Mouse (Mus musculus) midbrain, embryonic 14.5 days (tissue): ENCODE results near the gene Ube2g1. TPM values are rescaled to one million over a fixed set of nuclear protein-coding genes. Genes with fewer than 3 reads are reported as not detected.

Experiments used
- ATAC-seq: fragments of 200-750 bp; cut with Nextera tagmentation; 2 replicates; pipeline ENCODE4 v1.8.0; 2017; ENCODE audit warnings: moderate number of reproducible peaks, moderate library complexity; ENCODE audit not compliant: low FRiP score, low TSS enrichment
- DNase-seq: peaks from one replicate; pipeline ENCODE4 v3.0.0-alpha.2; 2015
- H3K27ac ChIP-seq: fragments of 300-500 bp; sonication (generic); replicated peaks from 2 replicates; pipeline ENCODE4 v1.5.1; 2014; ENCODE audit warnings: mild to moderate bottlenecking, low read depth, low read length, moderate library complexity
- H3K27me3 ChIP-seq: fragments of 300-500 bp; sonication (generic); 2 replicates; pipeline ENCODE4 v1.6.1; 2014; ENCODE audit warnings: low read length, control low read depth, mixed read lengths; ENCODE audit not compliant: control insufficient read depth, insufficient read depth
- H3K36me3 ChIP-seq: fragments of 300-500 bp; sonication (generic); 2 replicates; pipeline ENCODE4 v1.6.1; 2014; ENCODE audit warnings: low read length, control low read depth; ENCODE audit not compliant: control insufficient read depth, insufficient read depth
- H3K4me1 ChIP-seq: fragments of 300-500 bp; sonication (generic); 2 replicates; pipeline ENCODE4 v1.6.1; 2014; ENCODE audit warnings: mild to moderate bottlenecking, antibody characterized with exemption, low read length, control low read depth; ENCODE audit not compliant: control insufficient read depth, insufficient read depth
- H3K4me2 ChIP-seq: fragments of 300-500 bp; sonication (generic); 2 replicates; pipeline ENCODE4 v1.6.1; 2014; ENCODE audit warnings: mild to moderate bottlenecking, low read length, moderate library complexity
- H3K4me3 ChIP-seq: fragments of 300-500 bp; sonication (generic); replicated peaks from 2 replicates; pipeline ENCODE4 v1.5.1; 2014; ENCODE audit warnings: low read depth, low read length
- H3K9ac ChIP-seq: fragments of 300-500 bp; sonication (generic); replicated peaks from 2 replicates; pipeline ENCODE4 v1.6.1; 2014; ENCODE audit warnings: mild to moderate bottlenecking, low read length, moderate library complexity
- H3K9me3 ChIP-seq: fragments of 300-500 bp; sonication (generic); 2 replicates; pipeline ENCODE4 v1.6.1; 2016; ENCODE audit warnings: low read length, control low read depth, mixed read lengths; ENCODE audit not compliant: control insufficient read depth
- WGBS: fragments of 180-500 bp; shearing (Covaris S2); extraction: QIAGEN DNeasy Blood & Tissue Kit; methylation state at CpG from one replicate; pipeline ENCODE4 v1.1.7; 2014; 5-methylcytosine and 5-hydroxymethylcytosine counted together
- microRNA-seq: library from miRNA; unstranded; fragments of <30 nt; microRNA quantifications from one replicate; pipeline ENCODE4, GENCODE M21; 2016
- polyA plus RNA-seq: library from polyadenylated mRNA; unstranded; fragments of >200 nt; fragmentation: Nextera tagmentation; extraction: Ambion mirVana; gene quantifications from 2 replicates; pipeline ENCODE4 v1.2.1, GENCODE M21; 2014

The Ube2g1 gene
- polyA plus RNA-seq, 1 experiment from 2014 or later: 111 TPM

- Histone ChIP-seq H3K9ac (no peak overlapping the region), H3K27me3 (no peaks in the 10 kb centered on the region), H3K27ac (no peak overlapping the region), H3K4me2 (no peak overlapping the region), H3K9me3 (no peaks in the 10 kb centered on the region), H3K4me1 (no peaks in the 10 kb centered on the region), H3K36me3 (peaks cover 20% of the 10 kb centered on the region), H3K4me3 (no peak overlapping the region)
- no peak for ATAC-seq
- no peak for DNase-seq
- 87% methylated on average over 2 of the region's 2 CpGs for WGBS
Measured at GRCm38 (mm10) chr11:72723165-72723564, 116.1 kb downstream of the Ube2g1 start.

GRCm38 (mm10) chr11:72723871-72724270 lies 116.8 kb downstream of the Ube2g1 start:
- ATAC-seq: no peak

GRCm38 (mm10) chr11:72726023-72726422 lies 118.9 kb downstream of the Ube2g1 start:
- Histone ChIP-seq H3K36me3 (peaks cover 46% of the 10 kb centered on the region), H3K27me3 (no peaks in the 10 kb centered on the region), H3K27ac (no peak overlapping the region), H3K9me3 (no peaks in the 10 kb centered on the region), H3K4me3 (no peak overlapping the region), H3K9ac (no peak overlapping the region), H3K4me1 (no peaks in the 10 kb centered on the region), H3K4me2 (no peak overlapping the region)
- no peak for ATAC-seq
- peak; percentile 56 for DNase-seq

More at GRCm38 (mm10) chr11:72723871-72724270, 116.8 kb downstream of the Ube2g1 start:
- no peaks in the 10 kb centered on the region for H3K4me1 ChIP-seq
- peaks cover 24% of the 10 kb centered on the region for H3K36me3 ChIP-seq
- H3K9me3 ChIP-seq: no peaks in the 10 kb centered on the region
- no peak overlapping the region for H3K27ac ChIP-seq
- H3K9ac ChIP-seq: no peak overlapping the region
- peak; percentile 68 for DNase-seq
- no peak overlapping the region for H3K4me2 ChIP-seq
- H3K27me3 ChIP-seq: no peaks in the 10 kb centered on the region
- no peak overlapping the region for H3K4me3 ChIP-seq

GRCm38 (mm10) chr11:72733736-72734135 lies 126.7 kb downstream of the Ube2g1 start:
- peaks cover 70% of the 10 kb centered on the region for H3K36me3 ChIP-seq
- 93% methylated on average over 3 of the region's 3 CpGs for WGBS
- DNase-seq: no peak

GRCm38 (mm10) chr11:72734840-72735518 lies 127.9 kb downstream of the Ube2g1 start:
- ATAC-seq (no peak), DNase-seq (peak; percentile 4)
- Histone ChIP-seq H3K4me3 (no peak overlapping the region), H3K9ac (no peak overlapping the region), H3K27me3 (no peaks in the 10 kb centered on the region), H3K9me3 (no peaks in the 10 kb centered on the region), H3K4me1 (no peaks in the 10 kb centered on the region), H3K36me3 (peaks cover 70% of the 10 kb centered on the region), H3K4me2 (no peak overlapping the region), H3K27ac (no peak overlapping the region)
- WGBS: 87% methylated on average over 4 of the region's 4 CpGs

More at GRCm38 (mm10) chr11:72733736-72734135, 126.7 kb downstream of the Ube2g1 start:
- no peaks in the 10 kb centered on the region for H3K4me1 ChIP-seq
- H3K4me2 ChIP-seq: no peak overlapping the region
- no peak overlapping the region for H3K27ac ChIP-seq
- H3K27me3 ChIP-seq: no peaks in the 10 kb centered on the region
- H3K4me3 ChIP-seq: no peak overlapping the region
- H3K9me3 ChIP-seq: no peaks in the 10 kb centered on the region
- no peak for ATAC-seq
- no peak overlapping the region for H3K9ac ChIP-seq

- no peaks in the 10 kb centered on the region for H3K4me1 ChIP-seq
- no peak overlapping the region for H3K9ac ChIP-seq
- H3K4me3 ChIP-seq: no peak overlapping the region
- H3K36me3 ChIP-seq: peaks cover 70% of the 10 kb centered on the region
- H3K4me2 ChIP-seq: no peak overlapping the region
- H3K27me3 ChIP-seq: no peaks in the 10 kb centered on the region
- ATAC-seq: no peak
- no peaks in the 10 kb centered on the region for H3K9me3 ChIP-seq
- DNase-seq: no peak
- 78% methylated on average over 2 of the region's 2 CpGs for WGBS
- no peak overlapping the region for H3K27ac ChIP-seq
Measured at GRCm38 (mm10) chr11:72735519-72735860, 128.4 kb downstream of the Ube2g1 start.

Small RNA genes lying within 50 kb of the gene (microRNA-seq; reads per million reads assigned to microRNA genes)
- gene Gm25678: not detected

Other genes starting within 250 kb of the Ube2g1 start
- 6.9 and 9.0 TPM in 2 replicates for gene Tekt1, start 244.8 kb upstream of the Ube2g1 start, polyA plus RNA-seq
- gene Smtnl2, start 195.6 kb upstream of the Ube2g1 start, polyA plus RNA-seq: 2.9 and 4.5 TPM in 2 replicates
- gene Ggt6, start 171.8 kb upstream of the Ube2g1 start, polyA plus RNA-seq: not detected in 2 replicates
- 52.0 and 66.0 TPM in 2 replicates for gene Mybbp1a, start 165.9 kb upstream of the Ube2g1 start, polyA plus RNA-seq
- 12.6 TPM in 2 replicates for gene Spns2, start 117.4 kb upstream of the Ube2g1 start, polyA plus RNA-seq
- 0.11 TPM in 1 of 2 replicates, not detected in the other for gene Spns3, start 56.8 kb upstream of the Ube2g1 start, polyA plus RNA-seq
- 26.7 and 40.0 TPM in 2 replicates for gene Ankfy1, start 82.7 kb downstream of the Ube2g1 start, polyA plus RNA-seq
- 5.7 and 6.7 TPM in 2 replicates for gene Cyb5d2, start 188.9 kb downstream of the Ube2g1 start, polyA plus RNA-seq
- 18.0 and 19.8 TPM in 2 replicates for gene Zzef1, start 188.9 kb downstream of the Ube2g1 start, polyA plus RNA-seq